In the genomic region with DNA sequence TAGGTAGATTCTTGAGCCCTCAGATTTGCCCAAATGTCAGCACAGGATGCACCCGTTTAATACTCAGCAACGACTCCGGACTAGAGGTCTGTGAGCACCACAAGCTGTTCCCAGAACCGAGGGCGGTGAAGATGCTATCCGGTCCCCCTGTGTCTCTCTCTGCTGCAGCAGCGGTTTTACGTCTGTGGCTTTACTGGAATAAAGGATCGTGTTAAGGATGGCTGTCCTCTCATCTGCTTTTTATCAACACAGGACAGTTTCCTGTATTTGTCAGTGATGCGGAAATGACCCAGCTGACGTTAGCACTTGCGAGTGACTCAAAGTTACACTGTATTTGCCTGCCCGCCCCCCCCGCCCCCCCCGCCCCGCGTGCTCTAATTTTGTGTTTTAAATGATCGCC, we compare ENCODE assay signal across 7 mouse cellular contexts. TPM values are rescaled to one million over a fixed set of nuclear protein-coding genes. Genes with fewer than 3 reads are reported as not detected.
DNase-seq lines count a peak whose midpoint lies in the region; ATAC-seq and TF ChIP-seq lines count a peak whose summit lies in the region.

No protein-coding gene starts in this region.

- no peaks in the 10 kb centered on the region for H3K9me3 ChIP-seq in liver, embryonic 13.5 days (replicated peaks)

- H3K27ac ChIP-seq in liver, embryonic 13.5 days, result 0 out of 2 replicates have a peak overlapping the region, but pooled peaks have one; percentile 12
- H3K27ac ChIP-seq in left cerebral cortex, adult 2 months, result no peak overlapping the region

- WGBS in liver, embryonic 13.5 days (ENCODE audit: insufficient replicate concordance), result 12% methylated on average over 18 of the region's 18 CpGs

- TF ChIP-seq CTCF in left cerebral cortex, adult 2 months (IDR thresholded peaks at IDR 0.05), result no peak

- peak overlapping the region; percentile 34 for H3K4me3 ChIP-seq in liver, embryonic 13.5 days (replicated peaks)
- no peak overlapping the region for H3K4me3 ChIP-seq in left cerebral cortex, adult 2 months

- intact Hi-C loops in heart, postnatal 36 days (cut with DNase I), result loop anchor here (5.0 kb wide), 1 partner anchor 85 kb away; a partner anchor contains a TSS
- intact Hi-C loops in left cerebral cortex, adult 2 months (cut with DNase I), result loop anchor here (5.0 kb wide), 1 partner anchor 565 kb away; no protein-coding TSS in a partner anchor

- 0 out of 2 replicates have a peak overlapping the region, but pooled peaks have one; percentile 26 for H3K9ac ChIP-seq in liver, embryonic 13.5 days

- ATAC-seq in CD4-positive, CD25-positive, alpha-beta regulatory T cell, adult 4 months, result peak; percentile 98
- ATAC-seq in liver, embryonic 13.5 days (ENCODE audit: low read depth), result peak; percentile 67

- peak; percentile 57 for DNase-seq in MN1 (ENCODE audit: low spot score)
- peak; percentile 25 to 30 for DNase-seq in heart, postnatal 36 days
- DNase-seq in liver, embryonic 13.5 days, result peak; percentile 10
- peak; percentile 13 to 36 for DNase-seq in spleen, adult 18-20 months
- DNase-seq in left cerebral cortex, adult 2 months (ENCODE audit: extremely low spot score in 1 of 2, low spot score in 2 of 2), result no peak
- no peak for DNase-seq in left cerebral cortex, adult 18-20 months (ENCODE audit: low spot score in 2 of 2)

- peaks cover 12% of the 10 kb centered on the region; the same call in 1 of the 2 replicates for H3K4me1 ChIP-seq in liver, embryonic 13.5 days (replicated peaks)

- no peaks in the 10 kb centered on the region for H3K27me3 ChIP-seq in liver, embryonic 13.5 days

- H3K4me2 ChIP-seq in liver, embryonic 13.5 days, result peak overlapping the region; percentile 54

- no peaks in the 10 kb centered on the region for H3K36me3 ChIP-seq in liver, embryonic 13.5 days

RNA-seq across cellular contexts. Expression of a gene that starts 40.7 kb away (rescaled TPM):
- polyA plus RNA-seq in CD4-positive, CD25-positive, alpha-beta regulatory T cell, adult 4 months (2017; shearing (Covaris generic)), result 1 to 10 TPM; 4.5 to 5.4 TPM
- 10 to 100 TPM; 12.2 to 14.0 TPM for total RNA-seq in heart, postnatal 36 days (2021)
- 7.2 and 8.7 TPM in 2 replicates for polyA plus RNA-seq in liver, embryonic 13.5 days (2015; fragmentation: Nextera tagmentation; extraction: Ambion mirVana)
- total RNA-seq in left cerebral cortex, adult 2 months (2021), result 10 to 100 TPM; 15.0 to 15.6 TPM
- 10 to 100 TPM; 12.4 to 13.4 TPM for total RNA-seq in left cerebral cortex, adult 18-20 months (2021)

Comparison
In these comparisons a context has a peak if more than half of its experiments do, and no peak if none do; other contexts are left out.
1. DNase-seq: peak in MN1 (single experiment), heart, postnatal 36 days (2 of 2), liver, embryonic 13.5 days (single experiment) and spleen, adult 18-20 months (2 of 2); none in left cerebral cortex, adult 2 months (0 of 2) and left cerebral cortex, adult 18-20 months (0 of 2).